Mouse (Mus musculus) kidney, postnatal 10 days (tissue): ENCODE results near the gene Gm2431.
"Not testable (repeated sequence)": the region's sequence is repeated elsewhere in the genome, so short reads cannot be mapped to it uniquely, and the experiment has no call there.

Experiments
- DNase-seq: peaks from one replicate; pipeline ENCODE4 v3.0.0; 2021; ENCODE audit warnings: mixed read lengths

Gm2431 gene

DNA sequence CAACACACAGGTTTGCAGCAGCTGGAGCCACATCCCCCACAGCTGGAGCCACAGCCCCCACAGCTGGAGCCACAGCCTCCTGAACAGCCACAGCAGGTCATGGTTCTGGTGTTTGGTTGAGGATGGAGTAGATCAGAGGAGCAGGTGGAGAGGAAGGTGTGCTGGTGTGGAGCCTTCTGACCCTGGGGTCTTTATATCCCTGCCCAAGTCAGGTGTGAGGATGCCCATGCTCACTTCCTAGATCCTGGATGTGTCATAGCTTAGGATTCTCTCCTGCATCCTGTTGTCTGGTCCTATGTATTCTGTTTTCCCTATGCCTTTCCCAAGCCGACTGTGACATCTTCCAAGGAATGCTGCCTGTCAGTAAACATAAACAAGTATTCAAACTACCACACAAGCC lies at the start of gene Gm2431:
Gene Gm2431, minus strand, starts transcription at position 101 of the 400 bp plus-strand sequence.
- not testable (repeated sequence) for DNase-seq

DNA sequence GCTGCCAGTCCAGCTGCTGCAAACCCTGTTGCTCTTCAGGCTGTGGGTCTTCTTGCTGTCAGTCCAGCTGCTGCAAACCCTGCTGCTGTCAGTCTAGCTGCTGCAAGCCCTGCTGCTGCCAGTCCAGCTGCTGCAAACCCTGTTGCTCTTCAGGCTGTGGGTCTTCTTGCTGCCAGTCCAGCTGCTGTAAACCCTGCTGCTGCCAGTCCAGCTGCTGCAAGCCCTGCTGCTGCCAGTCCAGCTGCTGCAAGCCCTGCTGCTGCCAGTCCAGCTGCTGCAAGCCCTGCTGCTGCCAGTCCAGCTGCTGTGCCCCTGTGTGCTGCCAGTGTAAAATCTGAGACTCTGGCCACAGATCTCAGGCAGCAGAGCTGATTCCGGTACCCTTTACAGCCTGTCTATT lies 45.8 kb upstream of the Gm2431 start:
- DNase-seq = not testable (repeated sequence)

DNA sequence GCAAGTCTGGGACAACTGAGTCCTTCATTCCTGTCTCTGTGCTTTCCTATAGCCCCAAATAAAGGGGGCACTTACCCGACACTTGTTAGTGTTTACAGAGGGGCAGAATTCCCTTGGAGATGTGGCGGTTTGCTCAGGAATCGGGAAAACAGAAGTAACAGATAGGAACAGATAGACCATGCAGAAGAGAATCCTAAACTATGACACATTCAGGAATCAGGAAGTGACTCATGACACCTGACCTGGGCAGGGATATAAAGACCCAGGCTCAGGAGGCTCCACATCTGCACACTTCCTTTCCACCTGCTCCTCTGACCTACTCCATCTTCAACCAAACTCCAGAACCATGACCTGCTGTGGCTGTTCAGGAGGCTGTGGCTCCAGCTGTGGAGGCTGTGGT lies 45.1 kb upstream of the Gm2431 start, which contains the start of gene Krtap5-4:
Gene Krtap5-4, plus strand, starts transcription at position 301 of the 400 bp plus-strand sequence.
- no peak for DNase-seq

DNA sequence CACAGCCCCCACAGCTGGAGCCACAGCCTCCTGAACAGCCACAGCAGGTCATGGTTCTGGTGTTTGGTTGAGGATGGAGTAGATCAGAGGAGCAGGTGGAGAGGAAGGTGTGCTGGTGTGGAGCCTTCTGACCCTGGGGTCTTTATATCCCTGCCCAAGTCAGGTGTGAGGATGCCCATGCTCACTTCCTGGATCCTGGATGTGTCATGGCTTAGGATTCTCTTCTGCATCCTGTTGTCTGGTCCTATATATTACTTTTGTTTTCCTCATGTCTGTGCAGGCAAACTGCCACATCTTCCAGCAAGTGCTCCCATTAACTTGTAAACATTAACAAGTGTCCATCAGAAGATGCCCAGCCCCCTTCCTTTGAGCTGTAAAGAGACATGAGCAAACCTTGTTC lies 38.9 kb upstream of the Gm2431 start, which contains the start of gene Krtap5-1:
Gene Krtap5-1, minus strand, starts transcription at position 101 of the 400 bp plus-strand sequence.
- not testable (repeated sequence) for DNase-seq

DNA sequence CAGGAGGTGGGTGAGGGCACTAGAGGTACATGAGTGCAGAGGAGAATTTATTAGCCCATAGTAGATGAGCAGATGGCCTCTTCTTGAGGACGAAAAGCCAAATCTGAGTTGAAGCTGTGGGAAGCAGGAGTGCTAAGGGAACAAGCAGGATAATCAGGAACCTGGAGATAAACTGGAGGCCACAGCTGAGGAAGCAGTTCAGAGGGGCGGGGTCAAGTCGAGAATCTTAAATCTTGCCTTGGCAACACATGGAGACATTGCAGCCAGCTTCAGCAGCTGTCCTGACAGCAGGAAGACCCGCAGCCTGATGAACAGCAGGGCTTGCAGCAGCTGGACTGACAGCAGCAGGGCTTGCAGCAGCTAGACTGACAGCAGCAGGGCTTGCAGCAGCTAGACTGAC lies 38.0 kb upstream of the Gm2431 start:
- peak; percentile 31 for DNase-seq

DNA sequence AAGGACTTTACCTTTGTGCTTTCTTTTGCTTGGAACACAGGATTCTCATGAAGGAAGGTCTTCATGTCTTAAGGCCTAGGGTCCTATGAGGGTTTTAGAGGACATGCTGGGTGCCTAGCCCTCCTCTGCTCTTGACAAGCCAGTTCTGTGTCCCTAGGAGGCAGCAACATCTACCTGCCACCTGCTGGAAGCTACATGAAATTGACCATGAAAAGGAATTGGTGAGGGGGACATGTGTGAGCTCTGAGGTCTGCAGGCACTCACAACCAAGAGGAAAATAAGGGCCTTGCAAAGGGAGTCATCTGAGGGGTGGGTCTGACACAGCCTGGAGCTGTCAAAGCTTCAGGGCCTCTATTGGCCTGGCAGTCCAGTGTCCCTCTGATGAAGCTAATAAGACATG lies 37.3 kb upstream of the Gm2431 start:
- DNase-seq = no peak

DNA sequence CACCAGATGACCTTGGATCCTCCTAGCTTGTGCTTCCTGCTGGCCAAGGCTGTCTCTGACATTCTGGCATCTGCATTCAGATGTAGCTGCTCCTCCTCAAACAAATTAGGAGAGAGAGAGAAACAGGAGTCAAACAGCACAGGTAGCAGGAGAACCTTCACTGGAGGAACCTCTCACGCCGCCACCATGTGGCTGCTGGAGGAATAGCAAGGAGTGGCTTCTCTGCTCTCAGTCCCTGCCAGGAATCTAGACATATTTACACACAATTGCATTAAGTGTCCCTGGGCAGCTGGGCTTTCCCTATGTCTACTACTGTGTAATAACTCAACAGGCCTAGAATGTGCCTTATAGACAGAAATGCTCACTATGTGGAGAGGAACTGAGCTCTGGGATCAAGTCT lies 35.7 kb upstream of the Gm2431 start:
- DNase-seq = peak; percentile 54

DNA sequence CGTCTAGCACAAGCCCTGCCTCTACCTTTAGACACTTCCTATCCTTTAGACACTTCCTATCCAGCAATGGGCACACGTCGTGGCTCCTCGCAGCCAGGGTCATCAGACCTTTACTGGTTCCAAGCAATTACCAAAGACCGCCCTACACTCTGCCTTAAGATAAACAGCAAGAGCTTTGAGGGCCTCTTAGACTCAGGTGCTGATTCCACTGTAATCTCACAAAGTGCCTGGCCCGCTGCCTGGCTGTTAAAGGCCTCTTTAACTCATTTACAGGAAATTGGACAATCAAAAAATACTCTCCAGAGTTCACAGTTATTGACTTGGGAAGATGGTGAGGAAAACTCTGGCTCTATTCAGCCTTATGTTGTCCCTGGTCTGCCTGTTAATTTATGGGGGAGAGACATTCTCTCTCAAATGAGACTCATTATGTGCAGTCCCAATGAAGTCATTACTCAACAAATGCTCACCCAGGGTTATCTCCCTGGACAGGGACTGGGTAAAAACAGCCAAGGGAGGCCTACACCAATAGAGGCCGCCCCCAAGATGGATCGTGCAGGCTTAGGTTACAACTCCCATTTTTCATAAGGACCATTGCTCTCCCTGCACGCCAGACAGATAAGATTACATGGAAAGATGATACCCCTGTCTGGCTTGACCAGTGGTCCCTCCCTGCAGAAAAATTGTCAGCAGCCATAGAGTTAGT lies 27.9 kb upstream of the Gm2431 start:
- not testable (repeated sequence) for DNase-seq

DNA sequence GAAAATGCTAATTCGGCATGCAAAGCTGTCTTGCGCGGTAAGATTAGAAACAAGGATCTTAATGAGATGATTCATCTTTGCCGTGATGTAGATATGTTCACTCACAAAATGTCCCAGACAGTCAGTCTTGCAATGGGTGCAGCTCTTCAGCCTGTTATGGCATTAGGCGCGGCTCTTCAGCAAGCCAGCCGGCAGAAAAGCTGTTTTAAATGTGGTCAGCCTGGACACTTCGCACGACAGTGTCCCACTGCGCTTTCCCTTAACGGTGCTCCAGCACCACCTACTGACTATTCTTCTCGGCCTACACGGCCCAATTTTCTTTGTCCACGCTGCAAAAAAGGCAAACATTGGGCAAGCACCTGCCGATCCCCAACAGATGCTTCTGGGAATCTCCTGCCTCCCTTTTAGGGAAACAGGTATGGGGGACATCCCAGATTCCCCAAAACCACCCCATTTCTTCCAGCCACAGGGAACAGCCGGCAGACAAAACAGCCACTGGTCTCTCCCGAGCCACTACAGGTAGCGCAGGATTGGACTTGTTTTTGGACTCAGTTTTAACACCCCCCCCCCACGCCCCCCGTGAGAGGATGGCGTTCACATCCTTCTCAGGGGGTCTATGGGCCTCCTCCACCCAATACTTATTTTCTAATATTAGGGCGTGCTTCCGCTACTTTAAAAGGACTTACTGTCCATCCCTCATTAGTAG lies 27.1 kb upstream of the Gm2431 start:
- peak; percentile 66 for DNase-seq

DNA sequence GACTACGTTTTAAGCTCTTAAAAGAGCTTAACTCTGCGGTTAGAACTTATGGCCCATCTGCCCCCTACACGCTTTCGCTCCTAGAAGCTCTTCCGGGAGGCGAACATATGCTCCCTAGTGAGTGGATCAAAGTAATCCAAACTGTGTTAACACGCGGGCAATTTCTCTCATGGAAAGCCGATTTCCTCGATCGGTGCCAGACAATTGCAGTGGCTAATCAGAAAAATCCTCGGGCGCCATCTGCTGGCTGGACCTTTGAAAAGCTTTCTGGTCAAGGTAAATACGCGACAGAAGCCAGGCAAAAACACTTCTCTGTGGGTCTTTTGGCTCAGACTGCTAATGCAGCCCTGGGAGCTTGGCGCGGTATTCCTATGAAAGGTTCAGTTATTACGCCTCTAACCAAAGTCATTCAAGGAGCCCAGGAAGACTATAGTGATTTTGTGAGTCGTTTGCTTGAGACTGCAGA lies 26.5 kb upstream of the Gm2431 start:
- peak; percentile 96 for DNase-seq

DNA sequence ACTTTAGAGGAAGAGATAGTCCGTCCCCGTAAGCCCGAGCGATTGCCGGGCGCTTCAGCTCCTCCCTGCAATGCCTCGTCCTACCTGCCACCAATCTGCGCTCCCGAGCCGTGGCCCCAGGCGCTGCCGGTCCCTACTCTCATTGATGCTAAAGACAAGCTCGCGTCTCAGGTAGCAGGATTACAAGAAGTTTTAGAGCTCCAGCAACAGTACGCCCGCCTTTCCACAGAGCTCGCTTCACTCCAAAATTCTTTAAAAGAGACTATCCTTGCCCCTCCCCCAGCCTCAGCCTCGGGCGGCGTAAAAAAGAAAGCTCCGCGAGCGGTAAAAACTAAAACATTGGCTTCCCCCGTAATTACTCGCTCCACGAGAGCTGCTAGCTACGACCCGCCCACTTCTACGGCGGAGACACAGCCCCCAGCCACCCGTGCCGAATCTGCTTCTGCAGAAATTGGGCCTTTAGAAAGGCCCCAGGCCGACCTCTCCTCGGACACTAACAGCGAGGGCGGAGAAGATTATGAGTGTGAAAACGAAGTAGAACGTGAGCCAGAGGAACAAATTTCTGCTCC lies 26.0 kb upstream of the Gm2431 start:
- DNase-seq = peak; percentile 80

DNA sequence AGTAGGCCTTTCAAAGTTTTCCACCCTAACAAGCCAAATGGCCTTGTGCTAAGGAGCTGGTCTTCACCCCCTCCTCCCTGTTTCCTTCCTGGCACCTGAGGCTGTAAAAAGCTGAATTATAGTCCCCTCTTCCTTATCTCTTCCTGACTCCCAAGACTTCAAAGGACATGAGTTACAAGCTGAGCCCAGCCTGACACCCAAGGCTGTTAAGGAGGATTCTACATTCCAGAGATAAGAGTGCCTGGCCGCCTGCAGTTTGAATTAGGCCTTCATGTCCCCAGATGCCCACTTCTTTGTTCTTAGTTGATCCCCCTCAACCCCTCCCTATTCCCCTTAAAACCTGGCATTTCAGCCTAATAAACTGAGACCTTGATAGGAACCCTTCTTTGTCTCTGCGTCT lies 24.7 kb upstream of the Gm2431 start:
- not testable (repeated sequence) for DNase-seq

DNA sequence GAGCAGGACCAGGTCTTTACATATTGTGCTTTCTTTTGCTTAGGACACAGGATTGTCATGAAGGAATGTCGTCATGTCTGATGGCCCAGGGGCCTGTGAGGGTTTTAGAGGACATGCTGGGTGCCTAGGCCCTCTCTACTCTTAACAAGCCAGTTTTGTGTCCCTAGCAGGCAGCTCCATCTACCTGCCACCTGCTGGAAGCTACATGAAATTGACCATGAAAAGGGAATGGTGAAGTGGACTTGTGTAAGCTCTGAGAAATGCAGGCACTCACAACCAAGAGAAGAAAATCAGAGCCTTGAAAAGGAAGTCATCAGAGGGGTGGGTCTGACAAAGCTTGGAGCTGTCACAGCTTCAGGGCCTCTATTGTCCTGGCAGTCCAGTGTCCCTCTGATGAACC lies 21.1 kb upstream of the Gm2431 start:
- DNase-seq = not testable (repeated sequence)

DNA sequence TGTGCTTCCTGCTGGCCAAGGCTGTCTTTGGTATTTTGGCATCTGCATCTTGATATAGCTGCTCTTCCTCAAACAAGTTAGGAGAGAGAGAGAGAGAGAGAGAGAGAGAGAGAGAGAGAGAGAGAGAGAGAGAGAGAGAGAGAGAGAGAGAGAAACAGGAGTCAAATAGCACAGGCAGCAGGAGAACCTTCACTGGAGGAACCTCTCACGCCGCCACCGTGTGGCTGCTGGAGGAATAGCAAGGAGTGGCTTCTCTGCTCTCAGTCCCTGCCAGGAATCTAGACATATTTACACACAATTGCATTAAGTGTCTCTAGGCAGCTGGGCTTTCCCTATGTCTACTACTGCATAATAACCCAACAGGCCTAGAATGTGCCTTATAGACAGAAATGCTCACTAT lies 20.0 kb upstream of the Gm2431 start:
- DNase-seq = peak; percentile 85

DNA sequence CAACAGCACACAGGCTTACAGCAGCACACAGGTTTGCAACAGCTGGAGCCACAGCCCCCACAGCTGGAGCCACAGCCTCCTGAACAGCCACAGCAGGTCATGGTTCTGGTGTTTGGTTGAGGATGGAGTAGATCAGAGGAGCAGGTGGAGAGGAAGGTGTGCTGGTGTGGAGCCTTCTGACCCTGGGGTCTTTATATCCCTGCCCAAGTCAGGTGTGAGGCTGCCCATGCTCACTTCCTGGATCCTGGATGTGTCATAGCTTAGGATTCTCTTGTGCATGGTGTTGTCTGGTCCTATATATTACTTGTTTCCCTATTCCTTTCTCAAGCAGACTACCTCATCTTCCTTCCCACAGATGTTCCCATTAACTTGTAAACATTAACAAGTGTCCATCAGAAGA lies 16.1 kb upstream of the Gm2431 start, which contains the start of gene Gm4559:
Gene Gm4559, minus strand, starts transcription at position 101 of the 400 bp plus-strand sequence.
- not testable (repeated sequence) for DNase-seq

DNA sequence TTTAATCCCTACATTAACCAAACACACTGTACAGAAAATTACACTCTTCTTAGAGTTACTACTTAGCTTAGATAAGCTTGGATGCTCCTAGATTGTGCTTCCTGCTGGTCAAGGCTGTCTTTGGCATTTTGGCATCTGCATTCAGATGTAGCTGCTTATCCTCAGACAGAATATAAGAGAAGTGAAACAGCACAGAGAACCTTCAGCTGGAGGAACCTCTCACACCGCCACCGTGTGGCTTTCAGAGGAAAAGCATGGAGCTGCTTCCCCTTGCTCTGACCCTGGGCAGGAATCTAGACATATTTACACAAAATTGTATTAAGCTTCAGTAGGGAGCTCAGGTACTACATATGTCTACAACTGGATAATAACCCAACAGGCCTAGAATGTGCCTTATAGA lies 2.6 kb downstream of the Gm2431 start:
- DNase-seq = peak; percentile 62

DNA sequence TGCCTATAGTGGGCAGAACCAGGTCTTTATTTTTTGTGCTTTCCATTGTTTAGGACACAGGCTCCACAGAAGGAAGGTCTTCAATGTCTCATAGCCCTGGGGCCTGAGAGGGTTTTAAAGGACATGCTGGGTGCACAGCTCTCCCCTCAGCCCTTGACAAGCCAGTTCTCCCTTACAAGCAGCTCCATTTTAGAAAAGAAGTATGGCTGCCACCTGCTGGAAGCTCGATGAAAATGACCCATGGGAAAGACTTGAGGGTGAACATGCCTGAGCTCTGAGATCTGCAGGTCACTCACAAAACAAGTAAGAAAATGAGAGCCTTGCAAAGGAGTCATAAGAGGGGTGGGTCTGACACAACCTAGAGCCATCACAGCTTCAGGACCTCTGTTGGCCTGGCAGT lies 8.3 kb downstream of the Gm2431 start:
- DNase-seq = peak; percentile 68

DNA sequence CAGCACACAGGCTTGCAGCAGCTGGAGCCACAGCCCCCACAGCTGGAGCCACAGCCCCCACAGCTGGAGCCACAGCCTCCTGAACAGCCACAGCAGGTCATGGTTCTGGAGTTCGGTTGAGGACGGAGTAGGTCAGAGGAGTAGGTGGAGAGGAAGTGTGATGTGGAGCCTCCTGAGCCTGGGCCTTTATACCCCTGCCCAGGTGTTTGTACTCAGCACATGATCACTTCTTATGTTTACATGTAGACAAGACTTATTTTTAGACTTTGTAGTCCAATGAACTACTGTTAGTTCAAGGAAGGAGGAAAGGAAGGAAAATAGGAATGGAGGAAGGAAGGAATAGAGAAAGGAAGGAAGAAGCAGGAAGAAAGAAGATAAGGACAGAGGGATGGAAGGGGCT lies 17.2 kb downstream of the Gm2431 start, which contains the start of gene Gm40460:
Gene Gm40460, minus strand, starts transcription at position 101 of the 400 bp plus-strand sequence.
- DNase-seq = no peak

DNA sequence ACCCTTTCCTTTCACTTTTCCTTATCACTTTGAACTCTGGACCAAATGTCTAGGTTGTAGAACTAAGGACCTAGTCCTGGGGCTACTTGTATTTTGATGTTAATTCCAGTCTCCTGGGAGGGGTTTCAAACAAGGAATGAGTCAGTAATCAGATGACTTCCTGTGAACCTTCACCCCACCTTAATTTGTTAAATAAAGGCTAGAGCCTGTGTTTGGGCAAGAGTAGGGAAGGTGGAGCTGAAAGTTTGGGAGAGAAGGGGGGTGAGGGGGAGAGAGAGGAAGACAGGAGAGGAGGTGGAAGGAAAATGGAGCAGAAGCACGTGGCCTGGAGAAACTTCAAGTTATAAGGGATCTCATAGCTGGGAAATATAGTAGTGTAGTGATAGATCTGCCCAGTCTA lies 26.6 kb downstream of the Gm2431 start:
- DNase-seq = no peak

DNA sequence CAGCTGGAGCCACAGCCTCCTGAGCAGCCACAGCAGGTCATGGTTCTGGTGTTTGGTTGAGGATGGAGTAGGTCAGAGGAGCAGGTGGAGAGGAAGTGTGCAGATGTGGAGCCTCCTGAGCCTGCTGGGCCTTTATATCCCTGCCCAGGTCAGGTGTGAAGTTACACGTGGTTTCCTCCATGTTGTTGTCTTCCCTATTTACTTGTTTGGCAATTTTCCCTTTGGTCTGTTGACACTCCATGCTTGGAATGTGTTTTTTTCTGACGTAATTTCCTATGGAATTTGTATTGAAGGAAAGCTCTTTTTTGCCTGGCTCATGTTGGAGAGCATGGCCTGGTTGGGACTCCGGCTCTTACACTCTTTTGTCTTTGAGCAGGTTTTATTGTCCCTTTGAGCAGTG lies 28.3 kb downstream of the Gm2431 start, which contains the start of gene Krtap5-5:
Gene Krtap5-5, minus strand, starts transcription at position 101 of the 400 bp plus-strand sequence.
- not testable (repeated sequence) for DNase-seq

DNA sequence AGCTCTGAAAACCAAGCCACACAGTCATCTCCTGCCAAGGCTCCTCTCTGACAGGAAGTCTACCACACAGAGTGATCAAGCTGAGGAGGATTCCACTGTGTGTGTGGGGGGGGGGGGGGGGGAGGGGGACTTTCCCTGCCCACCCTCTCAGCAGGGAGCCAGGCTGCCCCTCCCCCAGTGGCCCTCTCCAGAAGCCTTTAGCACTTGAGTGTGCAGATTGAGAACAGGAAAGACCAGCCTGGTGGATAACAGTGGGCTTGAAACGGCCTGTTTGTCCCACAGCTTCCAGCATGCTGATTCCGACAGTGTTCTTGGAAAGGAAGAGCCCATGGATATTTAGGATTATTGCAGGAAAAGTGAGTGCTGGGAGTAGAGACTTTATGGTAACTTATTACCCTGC lies 33.6 kb downstream of the Gm2431 start:
- no peak for DNase-seq

DNA sequence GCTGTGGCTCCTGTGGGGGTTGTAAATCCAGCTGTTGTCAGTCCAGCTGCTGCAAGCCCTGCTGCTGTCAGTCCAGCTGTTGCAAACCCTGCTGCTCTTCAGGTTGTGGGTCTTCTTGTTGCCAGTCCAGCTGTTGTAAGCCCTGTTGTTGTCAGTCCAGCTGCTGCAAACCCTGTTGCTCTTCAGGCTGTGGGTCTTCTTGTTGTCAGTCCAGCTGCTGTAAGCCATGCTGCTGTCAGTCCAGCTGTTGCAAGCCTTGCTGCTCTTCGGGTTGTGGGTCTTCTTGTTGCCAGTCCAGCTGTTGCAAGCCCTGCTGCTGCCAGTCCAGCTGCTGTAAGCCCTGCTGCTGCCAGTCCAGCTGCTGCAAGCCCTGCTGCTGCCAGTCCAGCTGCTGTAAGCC lies 46.0 kb downstream of the Gm2431 start:
- DNase-seq = not testable (repeated sequence)

DNA sequence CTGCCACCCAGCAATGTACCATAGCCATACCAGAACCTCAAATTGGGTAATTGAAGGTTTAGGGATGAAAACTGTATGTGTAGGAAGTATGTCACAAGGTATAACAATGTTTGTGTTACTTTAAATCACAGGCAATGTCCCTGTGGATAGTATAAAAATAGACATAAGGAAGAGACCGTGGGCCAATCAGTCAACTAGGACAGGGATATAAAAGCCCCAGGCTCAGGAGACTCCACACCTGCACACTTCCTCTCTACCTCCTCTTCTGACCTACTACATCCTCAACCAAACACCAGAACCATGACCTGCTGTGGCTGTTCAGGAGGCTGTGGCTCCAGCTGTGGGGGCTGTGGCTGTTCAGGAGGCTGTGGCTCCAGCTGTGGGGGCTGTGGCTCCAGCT lies 46.6 kb downstream of the Gm2431 start, which contains the start of gene Gm7579:
Gene Gm7579, plus strand, starts transcription at position 301 of the 400 bp plus-strand sequence.
- no peak for DNase-seq
